Mouse (Mus musculus) bone marrow, adult 2 months (tissue): ENCODE data around the gene Brpf3.

ENCODE experiments used
- CTCF ChIP-seq: fragments of 200-500 bp; IDR thresholded peaks from 2 replicates; pipeline ENCODE4 v1.5.1; 2011; ENCODE audit warnings: low read length, control low read depth; ENCODE audit not compliant: control insufficient read depth, insufficient read depth
- POLR2A ChIP-seq: fragments of 200-500 bp; IDR thresholded peaks from 2 replicates; pipeline ENCODE4 v1.6.1; 2011; ENCODE audit warnings: low read depth, mild to moderate bottlenecking, control low read depth, low read length, borderline replicate concordance; ENCODE audit not compliant: control insufficient read depth

GRCm38 (mm10) chr17:28869412-28870110, 68.7 kb downstream of the Brpf3 start:
- no peak for TF ChIP-seq CTCF
- no peak for TF ChIP-seq POLR2A
